Mouse (Mus musculus) mouse embryonic stem cell (cell line): ENCODE data around the gene Pld3.

Source experiments
- in situ Hi-C, 2 experiments: fragments of 300-500 bp; cut with MboI; formaldehyde crosslinking; loops; 1 replicate in 1 of 2; 3 replicates in 1 of 2; pipeline ENCODE4 v1.14.3; 2019 to 2020; ENCODE audit warnings: low sequenced_read_pairs in 2 of 2, low pct_unique_long_range_greater_than_20kb in 1 of 2, mixed read lengths in 1 of 2; ENCODE audit not compliant: unreplicated experiment in 1 of 2

Gene Pld3

DNA sequence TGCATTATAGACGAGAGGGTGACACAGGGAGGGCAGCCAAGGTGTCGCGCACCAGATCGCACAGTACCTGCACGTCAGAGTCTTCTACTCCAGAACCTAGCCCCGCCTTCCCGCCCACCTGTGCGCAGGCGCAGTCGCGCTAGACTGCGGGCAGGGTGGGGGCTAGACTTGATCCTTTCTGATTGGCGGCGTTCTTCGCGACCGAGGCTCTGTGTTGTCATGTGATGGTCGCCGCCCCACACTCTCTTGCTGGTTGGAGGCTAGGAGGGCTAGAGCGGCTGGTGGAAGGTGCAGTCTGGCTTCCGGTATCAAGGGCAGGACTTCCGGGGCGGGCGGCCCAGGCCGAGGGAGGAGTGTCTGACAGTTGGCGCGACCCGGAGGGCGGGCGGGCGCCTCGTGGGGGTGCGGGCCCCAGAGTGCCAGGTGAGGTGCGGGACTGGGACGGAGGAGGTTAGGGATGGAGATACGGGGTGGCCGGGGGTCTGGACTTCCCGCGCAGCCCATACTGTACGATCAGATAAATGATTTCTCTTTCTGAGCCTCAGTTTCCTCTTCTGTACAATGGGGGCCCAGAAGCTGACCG, at the start of gene Pld3, which contains the start of gene 2310022A10Rik:
TSS of gene Pld3 (minus strand) at position 288 of the 583 bp plus-strand sequence.
TSS of gene 2310022A10Rik (plus strand) at position 303 of the 583 bp plus-strand sequence.
- in situ Hi-C loops, result no loop called here

GRCm38 (mm10) chr7:27602161-27602560, 49.1 kb upstream of the Pld3 start:
- in situ Hi-C loops, result no loop called here

- in situ Hi-C loops, result no loop called here
Measured at GRCm38 (mm10) chr7:27601628-27602027, 48.6 kb upstream of the Pld3 start.

GRCm38 (mm10) chr7:27598053-27598452, 45.0 kb upstream of the Pld3 start:
- in situ Hi-C loops, result no loop called here

DNA sequence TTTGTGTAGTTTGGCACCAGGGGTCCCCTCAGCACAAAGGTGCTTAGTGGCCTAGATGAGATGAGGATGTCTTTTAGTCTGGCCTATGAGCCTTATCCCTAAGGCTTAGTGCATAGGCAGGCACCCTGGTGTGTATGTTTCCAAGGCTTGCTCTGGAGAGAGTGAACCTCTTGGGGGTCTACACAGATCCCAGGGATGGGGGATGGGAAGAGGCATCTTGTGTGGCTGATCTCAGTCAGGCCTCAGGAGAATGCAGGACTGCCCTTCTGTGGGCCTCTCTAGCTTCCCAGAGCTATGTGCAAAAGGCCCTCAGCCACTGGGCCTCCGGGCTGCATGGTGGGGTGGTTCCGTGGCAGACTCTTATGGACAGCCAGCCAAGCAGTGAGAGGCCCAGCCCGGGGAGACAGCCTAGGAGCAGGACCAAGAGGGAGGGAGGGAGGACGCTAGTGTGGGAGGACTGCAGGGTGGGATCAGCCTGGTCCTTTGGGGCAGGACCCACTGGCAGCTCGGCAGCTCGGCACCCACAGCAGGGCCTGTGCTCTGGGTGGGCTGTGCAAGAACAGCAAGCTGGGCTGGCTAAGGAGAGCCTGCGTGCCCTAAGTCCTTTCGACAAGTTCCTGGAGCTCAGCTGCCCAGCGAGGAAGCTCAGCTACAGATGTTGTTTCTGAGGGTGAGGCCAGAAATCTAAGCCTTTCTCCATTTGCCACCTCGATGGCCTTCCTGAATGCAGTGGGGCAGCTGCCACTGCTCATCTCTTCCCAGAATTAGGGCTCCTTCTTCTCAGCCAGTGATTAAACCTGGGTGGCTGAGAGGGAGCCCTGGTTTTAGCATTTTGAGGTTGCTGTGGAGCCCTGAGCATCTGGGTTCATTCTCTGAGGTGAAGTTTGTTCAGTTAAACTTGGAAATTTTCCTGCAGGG, 43.8 kb upstream of the Pld3 start:
- in situ Hi-C loops, result no loop called here

DNA sequence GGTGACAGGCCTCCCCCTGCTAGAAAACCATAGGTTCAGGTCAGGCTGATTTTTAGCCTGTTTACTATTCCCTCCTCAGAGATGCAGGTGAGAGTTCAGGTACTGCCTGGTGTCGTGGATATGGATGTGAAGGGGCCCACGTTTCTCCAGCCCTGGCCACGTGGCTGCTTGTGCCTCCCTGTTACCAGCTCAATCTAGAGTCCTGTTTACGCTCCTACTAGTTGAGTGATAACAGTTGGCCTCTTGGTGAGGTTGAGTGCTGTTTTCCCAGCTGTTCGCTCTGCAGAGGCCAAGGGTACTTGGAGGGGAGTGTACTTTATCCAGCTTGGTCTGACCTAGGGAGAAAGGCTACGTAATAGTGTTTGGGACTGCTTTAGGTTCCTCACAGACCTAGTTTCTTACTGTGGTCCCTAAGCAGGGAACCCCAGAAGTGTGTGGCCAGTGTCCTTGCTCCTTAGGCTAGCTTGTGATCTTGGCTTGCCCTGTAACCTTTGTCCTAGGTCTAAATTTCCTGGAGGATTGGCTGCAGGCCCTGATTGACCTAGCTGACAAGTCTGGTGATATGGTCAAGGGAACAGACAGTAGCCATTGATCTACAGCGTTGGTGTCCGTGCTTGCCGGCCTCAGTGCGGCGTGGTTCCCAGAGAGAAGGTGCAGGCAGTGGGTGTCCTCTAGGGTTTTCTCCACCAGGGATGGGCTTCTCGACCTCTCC, 40.1 kb upstream of the Pld3 start:
- in situ Hi-C loops, result no loop called here

GRCm38 (mm10) chr7:27592217-27592929, 39.4 kb upstream of the Pld3 start:
- in situ Hi-C loops, result no loop called here

- in situ Hi-C loops, result no loop called here
Measured at GRCm38 (mm10) chr7:27591266-27592216, 38.5 kb upstream of the Pld3 start, which contains the start of gene Akt2. TSS of gene Akt2 (plus strand) at chr7:27591552.

GRCm38 (mm10) chr7:27590566-27591213, 37.7 kb upstream of the Pld3 start:
- in situ Hi-C loops, result no loop called here

DNA sequence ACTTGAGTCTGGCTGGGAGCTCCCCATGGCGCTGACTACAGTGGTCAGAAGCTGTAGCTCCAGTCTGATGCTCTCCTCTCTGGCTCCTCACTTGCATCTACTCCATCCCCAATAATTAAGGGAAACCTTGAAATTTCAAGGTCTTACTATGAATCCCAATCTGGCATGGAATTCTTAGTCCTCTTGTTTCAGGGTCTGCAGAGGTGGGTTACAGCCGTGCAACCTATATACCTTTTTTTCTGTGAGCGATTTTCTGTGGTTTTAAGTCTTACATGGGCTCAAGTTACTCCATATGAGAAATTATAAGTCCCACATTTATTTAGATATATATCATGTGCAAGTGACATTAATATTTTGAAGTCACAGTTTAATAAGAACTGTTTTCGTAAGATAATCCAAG, 37.1 kb upstream of the Pld3 start:
- in situ Hi-C loops, result no loop called here

DNA sequence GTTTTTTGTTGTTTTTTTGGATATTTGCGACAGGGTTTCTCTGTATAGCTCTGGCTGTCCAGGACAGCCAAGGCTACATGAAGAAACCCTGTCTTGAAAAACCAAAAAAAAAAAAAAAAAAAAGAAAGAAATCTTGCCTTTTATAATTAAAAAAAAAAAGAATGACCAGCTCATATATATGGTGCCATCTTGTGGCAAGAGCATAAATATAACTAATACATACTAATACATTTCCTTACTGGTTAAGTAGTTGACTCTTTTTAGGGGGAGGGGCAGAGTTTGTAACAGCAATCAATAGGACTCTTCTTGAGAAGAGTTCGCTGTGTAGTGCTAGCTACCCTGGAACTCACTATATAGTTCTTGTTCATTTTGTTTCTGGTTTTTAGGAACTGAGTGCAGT, 34.7 kb upstream of the Pld3 start:
- in situ Hi-C loops, result no loop called here

DNA sequence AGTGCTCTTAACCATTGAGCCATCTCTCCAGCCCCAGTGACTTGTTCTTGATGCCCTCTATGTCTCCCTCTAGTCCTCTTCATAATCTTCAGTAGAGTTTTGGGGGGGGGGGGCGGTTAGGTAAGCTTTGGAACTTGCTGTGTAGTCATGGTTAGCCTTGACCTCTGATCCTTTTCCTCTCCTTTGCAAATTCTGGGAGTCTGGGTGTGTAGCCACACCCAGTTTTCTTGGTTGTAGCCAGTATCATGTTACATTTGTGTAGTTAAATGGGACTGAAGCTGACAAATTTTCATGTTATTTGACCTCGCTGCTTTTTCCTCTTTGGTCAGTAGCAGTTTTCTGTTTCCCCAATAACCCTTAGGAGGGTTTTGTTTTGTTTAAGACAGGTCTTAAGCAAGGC, 33.8 kb upstream of the Pld3 start:
- in situ Hi-C loops, result no loop called here

DNA sequence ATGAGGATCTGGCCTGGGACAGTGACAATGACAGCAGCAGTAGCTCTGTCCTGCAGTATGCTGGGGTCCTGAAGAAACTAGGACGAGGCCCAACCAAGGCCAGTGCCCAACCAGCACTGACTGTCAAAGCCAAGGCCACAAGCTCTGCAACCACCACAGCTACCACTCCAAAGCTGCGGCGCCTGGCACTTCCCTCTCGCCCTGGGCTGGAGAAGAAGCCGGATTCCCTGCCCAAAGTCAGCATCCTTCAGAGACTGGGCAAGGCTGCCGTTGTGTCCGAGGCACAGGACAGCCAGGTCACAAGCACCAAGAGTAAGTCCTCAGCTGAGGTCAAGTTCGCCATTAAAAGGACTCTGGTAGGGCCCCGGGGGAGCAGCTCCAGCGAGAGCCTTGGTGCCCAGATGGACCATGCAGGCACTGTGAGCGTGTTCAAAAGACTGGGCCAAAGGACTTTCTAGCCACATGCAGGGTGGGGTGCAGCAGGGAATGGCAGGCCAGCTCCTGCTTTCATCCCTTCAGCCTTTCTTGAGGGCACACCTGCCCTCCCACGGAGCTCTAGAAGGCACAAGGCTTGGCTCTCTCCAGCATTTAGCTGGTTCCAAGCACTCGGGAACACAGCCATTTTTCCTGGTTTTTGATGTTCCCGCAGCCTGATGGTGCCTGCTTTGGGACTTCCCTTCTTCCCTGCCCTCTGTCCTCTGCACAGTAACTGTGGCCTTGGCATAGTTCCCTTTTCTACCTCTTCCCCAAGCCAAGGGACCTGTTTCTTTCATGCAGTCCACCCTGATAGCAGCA, 27.6 kb upstream of the Pld3 start:
- in situ Hi-C loops, result no loop called here

GRCm38 (mm10) chr7:27578465-27578864, 25.4 kb upstream of the Pld3 start:
- in situ Hi-C loops, result no loop called here

DNA sequence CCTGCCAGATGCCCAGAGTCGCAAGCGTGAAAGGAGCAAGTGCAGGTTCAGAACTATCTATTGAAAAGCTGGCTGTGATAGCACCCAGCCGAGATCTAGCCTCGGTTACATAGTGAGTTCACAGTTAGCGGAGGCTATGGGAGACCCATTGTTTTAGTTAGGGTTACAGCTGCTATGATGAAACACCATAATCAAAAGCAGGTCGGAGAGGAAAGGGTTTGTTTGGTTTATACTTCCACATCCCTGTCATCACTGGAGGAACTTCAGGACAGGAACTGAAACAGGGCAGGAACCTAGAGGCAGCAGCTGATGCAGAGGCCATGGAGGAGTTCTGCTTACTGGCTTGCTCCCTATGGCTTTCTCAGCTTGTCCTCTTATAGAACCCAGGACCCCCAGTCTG, 24.6 kb upstream of the Pld3 start:
- in situ Hi-C loops, result no loop called here

DNA sequence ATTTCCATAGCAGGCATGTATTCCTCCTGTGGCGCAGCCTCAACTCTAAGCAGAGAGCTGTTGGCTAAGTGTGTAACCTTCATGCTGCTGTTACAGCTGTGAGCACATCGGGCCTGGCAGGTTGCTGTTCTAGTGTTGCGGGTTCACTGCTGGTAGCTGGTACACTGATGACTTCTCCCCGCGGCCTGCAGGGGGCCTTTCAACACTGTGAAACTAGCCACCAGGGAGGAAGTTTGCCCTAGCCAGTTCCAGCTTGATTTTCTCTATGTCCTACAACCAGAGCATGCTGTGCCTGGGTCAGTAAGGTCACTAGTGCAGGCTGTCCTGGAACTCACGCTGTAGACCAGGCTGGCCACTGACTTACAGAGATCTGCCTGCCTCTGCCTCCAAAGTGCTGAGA, 23.9 kb upstream of the Pld3 start:
- in situ Hi-C loops, result no loop called here
